Mouse (Mus musculus) ES-E14 (cell line): Measurements from ENCODE around the gene Samd14.

Experiments used
- CHD2 ChIP-seq: IDR thresholded peaks from 2 replicates; pipeline ENCODE4 v1.6.1; 2014; ENCODE audit warnings: mild to moderate bottlenecking, low read depth, low read length, inconsistent platforms
- HCFC1 ChIP-seq: IDR thresholded peaks from 2 replicates; pipeline ENCODE4 v1.6.1; 2012; ENCODE audit warnings: low read length, inconsistent platforms, borderline replicate concordance; ENCODE audit not compliant: insufficient read depth

DNA sequence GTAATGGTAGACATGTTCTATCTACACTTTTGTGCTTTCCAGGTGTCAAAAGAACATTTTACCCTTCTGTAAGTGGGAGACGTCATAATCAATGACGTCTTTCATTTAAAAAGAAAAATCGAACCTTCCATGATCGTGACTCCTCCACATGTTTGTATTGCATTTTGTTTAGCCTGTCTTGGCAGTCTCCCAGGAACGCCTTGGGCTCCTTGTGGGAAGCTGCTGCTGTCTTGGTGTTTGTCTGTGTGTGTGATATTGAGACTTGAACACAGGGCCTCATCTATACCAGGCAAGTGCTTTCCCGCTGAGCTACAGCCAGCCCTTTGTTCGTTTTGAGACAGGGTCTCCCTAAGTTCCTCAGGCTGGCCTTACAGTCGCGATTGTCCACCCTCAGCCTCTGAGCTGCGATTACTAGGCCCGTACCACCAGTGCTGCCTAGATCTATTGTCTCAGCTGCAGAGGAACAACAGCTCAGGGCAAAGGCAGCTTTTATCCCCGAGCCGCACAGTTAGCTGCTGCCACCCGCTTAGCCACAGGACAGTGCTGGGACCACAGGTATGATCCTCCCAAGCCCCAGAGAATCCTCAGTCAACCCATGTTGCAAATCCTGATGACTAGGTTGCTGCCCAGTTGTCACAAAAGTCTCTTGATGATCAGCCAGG lies 28.6 kb downstream of the Samd14 start:
- TF ChIP-seq HCFC1, result no peak
- TF ChIP-seq CHD2, result no peak
